Mouse (Mus musculus): Measurements from ENCODE around the gene Strip2.

Strip2 gene

DNA sequence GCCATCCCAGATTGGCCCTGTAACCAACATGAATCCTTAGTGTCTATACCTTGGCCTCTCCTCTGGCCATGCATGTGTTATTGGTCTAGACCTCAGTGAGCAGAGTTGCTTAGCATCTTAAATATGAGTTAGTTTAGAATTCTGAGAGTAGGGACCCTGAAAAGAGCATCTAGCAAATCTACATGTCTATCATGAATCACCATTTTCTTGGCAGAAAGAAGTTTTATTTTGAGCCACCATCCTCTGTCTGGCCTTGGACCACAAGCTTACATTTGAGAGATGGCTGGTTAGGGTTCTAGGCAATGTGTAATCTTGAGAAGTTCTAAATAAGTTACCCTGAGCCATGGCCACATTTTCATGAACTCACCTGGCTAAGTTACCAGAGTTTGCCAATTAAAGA lies 13.3 kb downstream of the Strip2 start:
- DNase-seq (ENCODE audit: low spot score), result no peak

DNA sequence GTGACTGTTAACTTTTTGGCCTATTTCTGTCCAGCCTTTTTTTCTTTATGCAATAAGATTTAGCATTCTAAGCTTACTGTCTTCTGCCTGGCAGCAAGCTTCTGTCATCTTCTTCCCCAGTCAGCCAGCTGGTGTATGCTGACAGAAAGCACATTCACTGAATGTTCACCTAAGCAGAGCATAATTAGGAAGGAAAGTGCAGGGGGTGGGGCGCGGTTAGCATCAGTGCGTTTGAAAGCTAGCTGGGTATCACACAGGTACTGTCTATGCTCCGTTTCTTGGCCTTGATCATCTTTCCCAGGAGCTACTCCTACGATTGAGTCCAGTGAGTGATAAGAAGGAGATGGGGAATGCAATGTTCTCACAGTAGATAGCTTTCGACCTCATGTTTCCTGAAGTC lies 13.9 kb downstream of the Strip2 start:
- no peak for DNase-seq (ENCODE audit: low spot score)

DNA sequence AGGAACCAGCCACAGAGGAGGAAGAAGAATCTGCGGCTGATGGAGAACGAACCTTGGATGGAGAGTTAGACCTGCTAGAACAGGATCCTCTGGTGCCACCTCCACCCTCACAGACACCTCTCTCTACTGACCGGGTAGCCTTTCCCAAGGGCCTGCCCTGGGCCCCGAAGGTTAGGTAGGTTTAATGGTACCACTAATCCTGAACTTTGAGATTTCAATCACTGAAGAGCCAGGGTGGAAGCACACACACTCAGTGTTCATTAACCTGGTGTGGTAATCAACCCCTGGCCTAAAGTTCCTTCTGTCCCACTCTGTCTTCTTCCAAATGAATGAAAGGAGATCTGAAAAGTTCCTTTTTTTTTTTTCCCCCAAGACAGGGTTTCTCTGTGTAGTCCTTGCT lies 14.4 kb downstream of the Strip2 start:
- no peak for DNase-seq (ENCODE audit: low spot score)

DNA sequence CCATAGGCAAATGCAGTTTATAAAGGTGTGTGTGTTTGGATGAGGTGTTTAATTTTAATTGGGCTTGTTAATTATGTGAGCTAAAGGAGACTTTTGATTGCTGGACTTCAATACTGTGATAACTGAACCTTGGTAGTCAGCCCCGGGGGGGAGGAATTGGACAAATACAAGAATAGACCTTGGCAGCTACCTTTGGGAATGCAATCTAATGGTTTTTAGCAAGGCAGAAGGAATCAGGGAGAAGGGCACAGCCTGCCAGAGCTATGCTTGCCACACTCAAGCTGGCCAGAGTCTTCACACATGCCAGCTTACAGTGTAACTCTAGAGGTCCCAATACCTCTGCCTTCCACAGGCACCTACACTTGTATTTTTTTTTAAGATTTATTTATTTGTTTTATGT lies 18.9 kb downstream of the Strip2 start:
- DNase-seq (ENCODE audit: low spot score), result no peak

DNA sequence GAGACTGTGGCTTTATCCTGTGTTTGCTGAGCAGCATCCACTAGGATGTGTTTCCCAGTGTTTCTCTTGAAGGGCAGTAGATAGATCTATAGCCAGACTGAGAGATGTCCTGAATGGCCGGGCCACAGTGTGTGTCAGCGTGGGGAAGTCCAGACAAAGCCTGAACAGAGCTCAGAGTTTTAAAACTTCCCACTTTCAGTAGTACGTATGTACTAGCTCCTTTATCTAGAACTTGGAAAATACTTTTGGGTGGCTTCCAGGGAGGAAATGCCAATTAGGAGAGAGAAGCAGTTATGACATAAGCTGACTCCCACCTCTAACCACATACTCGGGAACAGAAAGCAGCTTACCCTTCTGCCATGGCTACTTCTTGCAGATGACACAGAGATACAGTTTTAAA lies 23.6 kb downstream of the Strip2 start:
- no peak for DNase-seq (ENCODE audit: low spot score)

DNA sequence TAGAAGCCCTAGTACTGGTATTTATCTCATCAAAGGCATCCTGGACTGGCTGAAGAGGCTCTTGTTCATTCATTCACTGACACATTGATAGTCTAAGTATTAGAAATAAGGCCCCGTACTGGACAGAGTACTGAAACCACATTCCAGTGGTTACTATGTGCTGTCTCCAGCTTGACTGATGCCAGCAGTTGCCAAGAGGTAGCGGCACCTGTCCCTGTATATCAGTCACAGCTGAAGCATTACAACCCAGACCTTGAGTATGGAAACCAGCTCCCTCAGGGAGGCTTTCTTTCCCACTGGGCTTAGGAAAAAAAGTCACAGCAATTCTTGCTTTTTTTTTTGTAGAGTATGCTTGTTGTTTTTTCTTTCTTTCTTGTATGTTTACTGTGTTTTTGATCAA lies 24.2 kb downstream of the Strip2 start:
- DNase-seq (ENCODE audit: low spot score), result no peak

DNA sequence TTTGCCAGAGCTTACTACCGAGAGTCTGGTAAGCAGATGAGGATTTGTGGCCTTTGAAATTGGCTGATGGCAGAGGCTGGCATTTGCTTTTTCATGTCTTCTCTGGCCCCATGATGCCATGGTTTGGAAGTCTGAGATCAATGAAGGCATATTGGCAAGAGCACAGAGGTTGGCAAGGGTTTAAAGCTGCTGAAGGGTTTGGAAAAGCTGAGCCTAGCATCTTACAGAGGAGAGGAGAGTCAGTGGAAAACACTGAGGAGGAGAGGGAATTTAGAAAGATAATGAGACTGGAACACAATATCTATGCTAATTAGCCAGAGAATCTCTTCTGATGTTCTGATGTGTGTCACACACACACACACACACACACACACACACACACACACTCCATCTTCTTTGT lies 27.7 kb downstream of the Strip2 start:
- DNase-seq (ENCODE audit: low spot score), result no peak

DNA sequence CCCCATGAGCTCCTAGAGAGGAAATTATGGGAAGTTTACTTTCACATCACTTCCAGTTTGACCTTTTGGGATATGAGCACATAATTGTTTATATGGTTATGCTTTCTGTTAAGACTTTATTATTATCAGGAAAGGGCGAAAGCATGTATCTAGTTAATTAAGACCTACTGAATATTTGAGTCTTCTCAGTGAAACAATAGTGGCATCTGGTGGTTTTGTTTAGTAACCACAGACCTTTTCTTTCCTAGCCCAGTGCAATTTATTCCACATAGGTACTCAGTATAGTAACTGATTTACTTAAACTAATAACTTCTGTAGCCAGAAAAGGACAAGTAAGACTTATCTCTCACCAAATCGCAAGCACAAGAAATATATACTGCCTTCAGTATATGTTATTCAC lies 29.8 kb downstream of the Strip2 start:
- DNase-seq (ENCODE audit: low spot score), result no peak

DNA sequence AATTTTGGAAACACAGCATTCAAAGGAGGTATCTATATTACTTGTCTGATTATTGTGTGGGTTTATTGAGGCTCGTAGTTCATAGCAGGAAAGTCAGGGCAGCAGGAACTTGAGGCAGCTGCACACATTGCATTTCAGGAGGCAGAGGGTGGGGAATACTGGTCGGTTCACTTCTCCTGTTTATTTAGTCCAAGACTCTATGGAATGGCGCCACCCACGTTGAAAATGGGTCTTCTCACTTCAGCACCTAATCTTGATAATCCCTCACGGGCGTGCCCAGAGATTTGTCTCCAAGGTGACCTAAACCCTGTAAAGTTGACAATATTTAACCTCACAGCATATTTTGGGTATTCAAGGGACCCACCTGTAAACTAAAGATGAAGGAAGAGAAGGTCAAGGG lies 31.0 kb downstream of the Strip2 start:
- no peak for DNase-seq (ENCODE audit: low spot score)

DNA sequence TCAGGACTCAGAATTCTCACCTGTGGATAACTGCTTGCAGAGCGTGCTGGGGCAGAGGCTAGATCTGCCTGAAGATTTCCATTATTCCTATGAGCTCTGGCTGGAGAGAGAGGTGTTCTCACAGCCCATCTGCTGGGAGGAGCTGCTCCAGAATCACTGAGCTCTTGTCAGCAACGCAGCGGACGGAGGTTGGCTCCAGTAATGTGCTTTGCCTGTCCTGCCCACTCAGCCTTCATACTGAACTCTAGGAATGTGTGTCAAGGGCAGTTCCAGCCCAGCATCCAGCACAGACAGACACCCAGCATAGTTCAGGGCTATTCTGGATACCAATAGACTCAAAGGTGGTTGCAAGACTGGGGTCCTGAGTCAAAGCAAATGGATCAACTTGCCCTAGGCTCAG lies 39.9 kb downstream of the Strip2 start:
- DNase-seq (ENCODE audit: low spot score), result no peak

DNA sequence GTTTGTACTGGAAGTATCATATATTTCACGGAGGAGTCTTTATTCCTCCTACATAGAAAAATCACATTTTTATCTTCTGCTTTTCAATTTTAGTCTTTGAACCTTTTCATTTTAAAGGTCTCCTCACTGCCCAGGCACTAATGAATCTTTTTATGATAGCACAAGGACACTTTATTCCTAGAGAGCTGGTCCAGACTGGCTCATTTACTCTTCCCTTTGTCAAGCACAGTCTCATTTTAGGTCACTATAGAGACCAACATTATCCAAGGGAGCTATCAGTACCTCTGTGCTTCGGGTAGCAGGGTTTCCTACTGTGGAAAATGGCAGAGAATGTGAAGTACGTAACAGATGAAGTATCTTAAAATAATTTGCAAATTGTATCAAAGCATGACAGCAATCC lies 41.9 kb downstream of the Strip2 start:
- no peak for DNase-seq (ENCODE audit: low spot score)

DNA sequence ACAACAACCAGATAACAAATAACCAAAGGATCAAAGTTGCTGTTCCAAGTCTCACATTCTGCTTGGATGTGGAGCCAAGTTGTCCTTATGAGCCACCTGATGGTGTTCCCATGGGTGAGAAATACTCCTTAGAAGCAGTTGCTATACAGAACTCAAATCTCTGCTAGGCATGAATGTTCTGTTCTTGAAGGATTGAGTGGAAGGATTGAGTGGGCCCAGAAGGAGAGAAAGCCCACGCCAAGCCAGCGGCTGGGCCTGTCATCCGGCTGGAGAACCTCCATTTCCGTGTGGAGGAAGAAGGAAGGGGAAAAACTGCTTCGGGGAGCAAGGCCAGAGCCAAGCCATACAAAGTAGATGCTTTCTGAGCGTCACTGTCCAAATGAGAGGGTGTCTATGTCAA lies 44.3 kb downstream of the Strip2 start:
- no peak for DNase-seq (ENCODE audit: low spot score)

DNA sequence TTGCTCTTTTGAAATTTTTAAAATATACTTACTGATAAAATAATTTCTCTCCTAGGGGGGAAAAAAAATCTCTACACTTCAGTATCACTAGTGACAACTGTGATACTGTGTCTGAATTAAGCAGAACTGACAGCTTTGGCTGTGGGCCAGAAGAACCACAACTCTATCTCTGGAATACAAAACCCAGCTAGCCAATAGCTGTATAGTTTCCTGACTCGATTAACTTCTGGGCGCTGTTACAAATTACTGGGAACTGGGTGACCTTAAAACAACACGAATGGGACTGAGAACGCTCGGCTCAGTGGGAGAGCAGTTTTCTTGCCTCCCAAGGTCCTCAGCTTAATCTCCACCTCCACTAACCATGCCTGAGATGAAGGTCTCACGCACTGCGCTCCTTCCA lies 51.1 kb downstream of the Strip2 start:
- no peak for DNase-seq (ENCODE audit: low spot score)

DNA sequence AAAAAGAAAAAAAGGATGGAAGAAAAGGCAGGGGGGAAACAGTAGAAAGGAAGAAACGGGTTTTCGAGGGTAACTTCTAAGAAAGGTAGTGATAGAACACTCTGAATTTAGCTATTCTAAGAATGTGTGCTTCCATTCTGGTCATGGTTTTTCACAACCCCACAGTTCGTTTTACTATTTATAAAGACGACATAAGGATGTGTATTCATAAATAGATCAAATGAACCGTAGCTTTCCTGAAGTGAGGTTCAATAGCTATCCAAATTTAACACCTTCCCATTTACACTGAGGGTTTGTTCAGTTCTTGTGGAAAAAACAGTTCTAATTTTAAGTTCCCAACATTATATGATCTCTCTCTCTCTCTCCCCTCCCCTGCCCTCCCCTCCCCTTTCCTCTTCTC lies 56.5 kb downstream of the Strip2 start:
- no peak for DNase-seq (ENCODE audit: low spot score)

DNA sequence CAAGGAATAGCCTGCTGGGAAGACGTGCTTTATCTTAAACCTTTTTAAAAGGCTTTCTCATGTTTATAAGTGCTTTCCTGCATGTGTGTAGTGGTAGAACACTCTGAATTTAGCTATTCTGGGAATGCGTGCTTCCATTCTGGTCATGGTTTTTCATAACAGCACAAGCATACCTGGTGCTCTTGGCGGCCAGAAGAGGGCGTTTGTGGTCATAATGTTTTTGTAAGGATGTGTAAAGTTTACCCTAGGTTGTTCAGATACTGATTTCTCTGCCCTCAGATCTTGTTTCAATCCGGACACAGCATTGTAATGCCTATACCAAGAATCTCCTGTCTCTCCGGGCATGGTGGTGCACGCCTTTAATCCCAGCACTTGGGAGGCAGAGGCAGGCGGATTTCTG lies 58.0 kb downstream of the Strip2 start:
- no peak for DNase-seq (ENCODE audit: low spot score)

DNA sequence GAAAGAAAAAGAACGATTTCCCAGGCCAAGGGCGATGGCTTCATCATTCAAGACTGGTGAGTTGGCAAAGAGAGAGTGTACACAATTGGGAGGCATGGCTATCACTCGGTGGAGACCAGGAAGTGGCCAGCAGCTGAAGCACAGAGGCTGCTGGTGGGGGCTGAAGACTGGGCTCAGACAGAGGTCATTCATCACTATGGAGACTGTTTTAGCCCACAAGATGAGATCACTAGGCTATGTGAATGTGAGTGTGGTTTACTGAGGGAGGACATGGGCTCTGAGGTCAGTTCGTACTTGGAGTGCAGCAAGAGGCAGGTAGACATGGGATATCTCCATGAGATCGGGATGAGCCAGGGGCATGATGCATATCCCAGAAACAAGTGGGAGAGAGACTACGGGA lies 63.6 kb downstream of the Strip2 start:
- no peak for DNase-seq (ENCODE audit: low spot score)

DNA sequence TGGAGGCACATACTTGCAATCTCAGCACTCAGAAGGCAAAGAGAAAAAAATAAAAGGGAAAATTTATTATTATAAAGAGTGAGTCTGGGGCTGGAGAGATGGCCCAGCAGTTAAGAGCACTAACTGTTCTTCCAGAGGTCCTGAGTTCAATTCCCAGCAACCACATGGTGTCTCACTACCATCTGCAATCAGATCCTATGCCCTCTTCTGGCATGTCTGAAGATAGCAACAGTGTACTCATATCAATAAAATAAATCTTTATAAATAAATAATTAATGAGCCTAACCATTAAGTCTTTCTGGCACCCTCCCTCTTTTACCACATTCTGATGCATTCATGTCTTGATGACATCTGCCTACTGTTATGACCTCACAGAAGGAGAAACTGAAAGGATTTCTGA lies 65.0 kb downstream of the Strip2 start:
- no peak for DNase-seq (ENCODE audit: low spot score)

DNA sequence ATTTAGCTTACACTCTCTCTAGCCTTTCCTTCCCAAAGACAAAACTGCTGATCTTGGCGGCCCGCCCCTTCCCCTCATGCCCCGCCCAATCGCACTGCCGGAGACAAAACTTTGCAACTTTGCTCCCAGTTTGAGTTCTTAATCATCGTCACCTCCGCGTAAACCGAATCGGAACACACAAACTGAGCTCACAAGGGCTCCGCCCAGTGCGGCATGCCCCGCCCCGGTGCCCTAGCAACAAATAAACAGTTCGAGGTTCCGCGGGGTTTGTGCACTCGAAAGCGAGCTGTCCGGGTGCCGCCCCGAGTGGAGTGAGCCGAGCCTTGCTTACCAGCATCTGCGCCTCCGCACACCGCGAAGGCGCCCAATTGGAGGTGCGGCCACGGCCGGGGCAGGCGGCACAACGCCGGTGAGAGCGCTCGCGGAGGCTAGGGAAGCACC lies 68.3 kb downstream of the Strip2 start:
- DNase-seq (ENCODE audit: low spot score), result peak; percentile 30

DNA sequence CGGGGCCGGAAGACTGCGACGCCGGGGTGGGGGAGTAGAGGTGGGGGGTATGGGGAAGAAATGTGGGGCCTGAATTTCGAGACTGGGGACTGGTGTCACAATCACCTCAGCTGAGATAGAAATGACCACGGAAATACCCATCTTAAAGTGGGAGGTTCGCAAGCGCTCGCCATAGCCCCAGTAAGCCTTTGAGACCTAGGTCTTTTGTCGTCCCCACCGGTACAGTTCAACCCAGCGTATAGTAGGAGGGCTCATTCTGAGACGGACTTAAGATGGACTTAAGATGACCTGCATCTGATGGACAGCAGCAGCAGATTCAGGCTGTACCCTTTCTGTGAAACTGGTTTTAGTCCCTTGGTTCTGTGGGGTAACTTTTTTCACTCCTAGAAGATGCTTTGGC lies 68.7 kb downstream of the Strip2 start:
- no peak for DNase-seq (ENCODE audit: low spot score)

DNA sequence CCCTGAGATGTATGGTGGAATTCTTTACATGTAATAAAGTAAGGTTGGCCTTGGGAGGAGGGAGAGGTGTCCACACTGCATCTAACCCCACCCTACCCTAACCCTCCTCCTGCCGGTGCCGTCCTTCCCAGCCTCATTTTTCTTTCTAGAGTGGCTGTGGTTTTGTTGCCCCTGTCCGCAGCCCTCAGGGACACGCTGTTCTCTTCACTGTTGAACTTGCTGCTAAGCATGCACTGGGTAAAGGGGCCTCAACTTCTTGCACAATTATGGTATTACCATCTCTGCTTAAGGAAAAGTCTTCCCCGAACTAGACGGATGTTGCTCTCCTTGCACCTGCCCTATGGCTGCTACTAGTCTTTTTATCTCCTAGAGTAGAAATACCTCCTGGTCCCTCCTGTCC lies 69.2 kb downstream of the Strip2 start:
- no peak for DNase-seq (ENCODE audit: low spot score)

DNA sequence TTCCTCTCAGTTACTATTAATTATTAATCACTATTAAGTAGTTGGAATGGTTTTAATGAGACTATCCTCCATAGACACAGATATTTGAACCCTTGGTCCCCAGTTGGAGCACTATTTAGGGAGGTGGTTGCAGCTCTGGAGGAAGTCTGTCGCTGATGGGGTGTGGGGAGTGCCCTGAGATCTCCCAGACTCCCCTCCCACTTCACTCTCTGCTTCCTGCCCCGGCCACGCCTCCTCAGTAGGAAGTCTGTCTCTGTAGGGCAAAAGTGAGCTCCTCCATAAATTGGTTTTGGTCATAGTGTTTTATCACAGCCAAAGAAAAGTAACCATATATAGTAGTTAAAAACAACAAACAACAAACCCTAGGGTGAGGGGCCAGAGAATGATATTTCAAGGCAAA lies 70.4 kb downstream of the Strip2 start:
- DNase-seq (ENCODE audit: low spot score), result no peak

DNA sequence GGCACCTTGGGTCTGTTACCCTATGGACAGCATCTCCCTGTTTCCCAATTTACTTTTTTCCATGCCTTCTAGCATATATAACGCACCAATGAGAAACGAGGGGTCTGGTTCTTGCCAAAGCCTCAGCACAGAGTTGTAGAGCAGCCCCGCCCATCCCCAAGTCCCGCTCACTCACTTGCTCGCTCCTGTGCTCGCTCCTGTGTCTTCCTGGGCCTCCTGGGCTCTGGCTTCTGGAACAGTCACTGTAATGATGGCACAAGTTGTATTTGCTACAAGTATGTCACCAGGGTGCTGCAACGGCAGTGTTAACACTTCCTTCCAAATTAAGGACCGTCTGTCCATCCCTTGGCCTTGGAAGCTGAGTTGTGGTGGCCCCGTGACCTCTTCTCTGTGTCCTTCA lies 81.3 kb downstream of the Strip2 start:
- no peak for DNase-seq (ENCODE audit: low spot score)

DNA sequence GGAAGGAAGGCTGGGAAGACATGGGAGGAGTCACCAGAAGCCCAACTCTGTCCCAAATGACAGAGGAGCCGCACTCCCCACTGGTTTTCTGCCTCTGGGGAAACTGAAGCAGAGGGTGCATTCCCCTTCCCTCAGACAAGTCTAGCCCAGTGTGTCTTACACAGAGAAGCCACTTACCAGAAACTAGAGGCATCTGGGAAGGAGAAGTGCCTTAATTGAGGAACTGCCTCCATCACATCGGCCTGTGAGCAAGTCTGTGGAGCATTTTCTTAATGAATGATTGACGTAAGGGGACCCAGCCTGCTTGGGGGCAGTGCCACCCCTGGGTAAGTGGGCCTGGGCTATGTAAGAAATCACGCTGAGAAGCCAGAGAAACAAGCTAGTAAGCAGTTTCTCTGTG lies 82.0 kb downstream of the Strip2 start:
- DNase-seq (ENCODE audit: low spot score), result no peak

DNA sequence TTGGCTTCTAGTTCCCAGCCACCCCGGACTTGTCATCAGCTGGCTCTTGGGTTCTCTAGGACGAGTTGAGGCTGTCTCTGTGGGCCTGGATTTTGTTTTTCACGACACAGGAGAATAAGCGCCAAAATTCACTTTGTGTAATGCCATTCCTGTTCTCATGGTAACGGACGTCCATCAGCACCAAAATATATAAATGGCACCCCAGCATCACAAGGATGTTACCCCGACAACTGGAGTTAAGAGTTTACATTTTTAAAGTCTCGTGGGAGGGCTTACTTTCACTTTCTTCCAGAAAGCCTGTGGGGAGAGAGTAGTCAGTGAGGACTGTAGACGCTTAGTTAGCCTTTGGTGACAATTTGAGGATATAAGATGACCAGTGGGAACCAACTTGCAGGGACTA lies 85.8 kb downstream of the Strip2 start:
- no peak for DNase-seq (ENCODE audit: low spot score)

DNA sequence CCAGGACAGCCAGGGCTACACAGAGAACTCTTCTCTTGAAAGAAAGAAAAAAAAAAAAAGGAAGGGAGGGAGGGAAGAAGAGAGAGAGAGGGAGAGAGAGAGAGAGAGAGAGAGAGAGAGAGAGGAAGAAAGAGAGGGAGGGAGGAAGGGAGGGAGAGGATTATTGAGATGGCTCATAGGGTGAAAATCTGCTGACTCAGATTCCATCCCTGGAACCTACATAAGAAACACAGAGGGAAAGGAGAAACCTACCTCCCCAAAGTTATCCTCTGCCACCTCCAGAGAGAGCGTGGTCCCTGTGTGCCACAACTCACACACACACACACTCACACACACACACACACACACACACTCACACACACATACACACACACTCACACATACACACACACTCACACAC lies 89.0 kb downstream of the Strip2 start:
- DNase-seq (ENCODE audit: low spot score), result no peak

Data from layer of hippocampus, adult 9-10 months (tissue).